8 mouse cellular contexts compared by ENCODE assay signal in the genomic region with DNA sequence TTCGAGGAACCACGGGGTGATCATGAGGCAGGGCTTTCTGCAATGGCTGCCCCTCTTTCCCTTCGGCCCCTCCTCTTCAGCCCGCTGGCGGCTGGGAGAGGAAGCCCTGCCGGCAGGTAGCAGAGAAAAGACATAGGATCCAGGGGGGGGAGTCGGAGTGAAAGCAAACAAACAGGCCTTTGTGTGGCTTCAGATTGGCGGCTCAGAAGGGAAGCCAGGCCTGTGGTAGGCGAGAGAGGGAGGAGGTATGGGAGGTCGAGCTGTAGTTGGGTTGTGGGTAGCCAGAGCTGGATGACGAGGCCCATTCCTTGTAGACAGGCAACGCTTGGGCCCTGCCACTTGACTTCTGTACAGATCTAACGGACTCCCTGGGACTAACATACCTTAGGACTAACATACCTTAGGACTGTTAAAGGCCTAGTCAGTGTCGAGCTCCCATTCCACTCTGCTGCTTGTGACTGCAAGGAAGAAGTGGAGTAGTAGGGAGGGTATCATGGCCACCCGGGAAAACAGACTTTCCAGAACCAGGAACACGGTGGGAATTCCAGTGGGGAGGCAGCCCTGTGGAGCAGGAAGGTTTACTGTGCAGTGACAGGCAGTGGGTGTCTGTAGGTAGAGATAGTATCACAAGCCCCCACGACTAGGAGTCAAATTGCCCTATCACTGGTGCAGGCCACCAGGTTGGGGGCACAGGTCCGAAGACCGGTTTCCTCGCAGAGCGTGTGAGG. TPM values are rescaled to one million over a fixed set of nuclear protein-coding genes. Genes with fewer than 3 reads are reported as not detected.
DNase-seq lines count a peak whose midpoint lies in the region; ATAC-seq and TF ChIP-seq lines count a peak whose summit lies in the region.

No protein-coding gene starts in this region.

- H3K27me3 ChIP-seq in heart, adult 2 months (ENCODE audit: control insufficient read depth, insufficient read depth, low read length): no peaks in the 10 kb centered on the region
- H3K27me3 ChIP-seq in neural tube, embryonic 12.5 days (replicated peaks): no peaks in the 10 kb centered on the region

- intact Hi-C loops in heart, adult 2 months (cut with DNase I): loop anchor here (1.0 to 10.0 kb wide), 2 partner anchors 9 to 420 kb away; a partner anchor contains a TSS

- no peak for DNase-seq in layer of hippocampus, adult 2 months (ENCODE audit: low spot score in 2 of 2)
- no peak for DNase-seq in layer of hippocampus, adult 9-10 months (ENCODE audit: low spot score)
- peak; percentile 36 to 40 for DNase-seq in cerebellum, postnatal 25 days
- DNase-seq in heart, adult 2 months: peak; percentile 56 to 61
- DNase-seq in kidney, adult 11 months: peak; percentile 43
- DNase-seq in lung, adult 18-20 months: peak; percentile 55 to 74
- peak; percentile 37 for DNase-seq in testis, postnatal 14 days (ENCODE audit: low spot score)

- H3K4me1 ChIP-seq in heart, adult 2 months (ENCODE audit: control insufficient read depth, insufficient read depth, low read length): peaks cover 27% of the 10 kb centered on the region
- peaks cover 54% of the 10 kb centered on the region for H3K4me1 ChIP-seq in neural tube, embryonic 12.5 days

- TF ChIP-seq EP300 in heart, adult 2 months (IDR thresholded peaks at IDR 0.05; ENCODE audit: insufficient read depth, low read depth, low read length): 0 out of 2 replicates have a peak, but pooled peaks have one; percentile 5

- peak; percentile 33; the same call in 1 of the 2 replicates for TF ChIP-seq POLR2A in heart, adult 2 months (IDR thresholded peaks at IDR 0.05; ENCODE audit: insufficient read depth, low read depth, low read length)

- peaks cover 2% of the 10 kb centered on the region; the same call in 1 of the 2 replicates for H3K36me3 ChIP-seq in heart, adult 2 months (ENCODE audit: control insufficient read depth, insufficient read depth, low read length)
- no peaks in the 10 kb centered on the region for H3K36me3 ChIP-seq in neural tube, embryonic 12.5 days

- H3K27ac ChIP-seq in layer of hippocampus, adult 2 months: peak overlapping the region; percentile 98
- H3K27ac ChIP-seq in heart, adult 2 months: peak overlapping the region; percentile 98
- peak overlapping the region; percentile 87 for H3K27ac ChIP-seq in neural tube, embryonic 12.5 days

- peak overlapping the region; percentile 87 for H3K9ac ChIP-seq in heart, adult 2 months (ENCODE audit: low read depth, low read length)
- peak overlapping the region; percentile 66 for H3K9ac ChIP-seq in neural tube, embryonic 12.5 days

- ATAC-seq in neural tube, embryonic 12.5 days (ENCODE audit: low FRiP score, low read depth): peak; percentile 57

- peak overlapping the region; percentile 84 for H3K4me2 ChIP-seq in neural tube, embryonic 12.5 days (replicated peaks)

- peaks cover 13% of the 10 kb centered on the region for H3K79me2 ChIP-seq in heart, adult 2 months (replicated peaks; ENCODE audit: control insufficient read depth, insufficient read depth, low read length)

- no peaks in the 10 kb centered on the region for H3K9me3 ChIP-seq in neural tube, embryonic 12.5 days

- H3K4me3 ChIP-seq in layer of hippocampus, adult 2 months: peak overlapping the region; percentile 66
- H3K4me3 ChIP-seq in heart, adult 2 months: peak overlapping the region; percentile 55
- peak overlapping the region; percentile 46 for H3K4me3 ChIP-seq in neural tube, embryonic 12.5 days

- TF ChIP-seq CTCF in layer of hippocampus, adult 2 months (conservative IDR thresholded peaks at IDR 0.05): no peak; the same call in 1 of the 2 replicates
- TF ChIP-seq CTCF in heart, adult 2 months (IDR thresholded peaks at IDR 0.05): no peak

- WGBS in heart, adult 2 months: 5% methylated on average over 21 of the region's 21 CpGs
- WGBS in neural tube, embryonic 12.5 days: under 1% methylated on average over 21 of the region's 21 CpGs

RNA-seq across cellular contexts. Expression of a gene that starts 9.6 kb away (rescaled TPM):
- 10 to 100 TPM; 78.1 to 89.7 TPM for total RNA-seq in layer of hippocampus, adult 2 months (2021)
- 10 to 100 TPM; 21.8 to 26.5 TPM for total RNA-seq in heart, adult 2 months (2021)
- polyA plus RNA-seq in heart, adult 2 months (2012; rRNA removed): 15.8 and 20.0 TPM in 2 replicates
- polyA plus RNA-seq in neural tube, embryonic 12.5 days (2016; fragmentation: Nextera tagmentation; extraction: Ambion mirVana): 34.0 and 35.6 TPM in 2 replicates

Comparison
In these comparisons a context has a peak if more than half of its experiments do, and no peak if none do; other contexts are left out.
1. DNase-seq: peak in cerebellum, postnatal 25 days (2 of 2), heart, adult 2 months (2 of 2), kidney, adult 11 months (single experiment), lung, adult 18-20 months (2 of 2) and testis, postnatal 14 days (single experiment); none in layer of hippocampus, adult 2 months (0 of 2) and layer of hippocampus, adult 9-10 months (single experiment).
2. Peak in every context shown above with its lines, with median percentiles within 50 percentile points of each other: H3K27ac ChIP-seq and H3K4me3 ChIP-seq.